Mouse (Mus musculus): ENCODE data around the gene Nxpe3.
"Not testable (repeated sequence)": the region's sequence is repeated elsewhere in the genome, so short reads cannot be mapped to it uniquely, and the experiment has no call there.

DNA sequence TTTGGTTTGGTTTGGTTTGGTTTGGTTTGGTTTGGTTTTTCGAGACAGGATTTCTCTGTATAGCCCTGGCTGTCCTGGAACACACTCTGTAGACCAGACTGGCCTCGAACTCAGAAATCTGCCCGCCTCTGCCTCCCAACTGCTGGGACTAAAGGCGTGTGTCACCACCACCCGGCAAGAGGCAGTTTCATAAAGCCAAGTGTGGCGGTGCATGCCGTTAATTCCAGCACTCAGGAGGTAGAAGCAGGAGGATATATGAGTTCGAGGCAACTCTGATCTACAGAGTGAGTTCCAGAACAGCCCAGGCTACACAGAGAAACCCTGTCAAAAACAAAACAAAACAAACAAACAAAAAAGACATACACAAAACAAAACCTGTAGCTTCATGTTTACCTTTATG, 57.4 kb downstream of the Nxpe3 start:
- TF ChIP-seq CTCF (IDR thresholded peaks at IDR 0.05; ENCODE audit: extremely low read depth, insufficient read depth, insufficient read length, insufficient replicate concordance); POLR2A (IDR thresholded peaks at IDR 0.05; ENCODE audit: low read depth, low read length): not testable (repeated sequence)
